ENCODE assay signal across 8 mouse cellular contexts in the genomic region with DNA sequence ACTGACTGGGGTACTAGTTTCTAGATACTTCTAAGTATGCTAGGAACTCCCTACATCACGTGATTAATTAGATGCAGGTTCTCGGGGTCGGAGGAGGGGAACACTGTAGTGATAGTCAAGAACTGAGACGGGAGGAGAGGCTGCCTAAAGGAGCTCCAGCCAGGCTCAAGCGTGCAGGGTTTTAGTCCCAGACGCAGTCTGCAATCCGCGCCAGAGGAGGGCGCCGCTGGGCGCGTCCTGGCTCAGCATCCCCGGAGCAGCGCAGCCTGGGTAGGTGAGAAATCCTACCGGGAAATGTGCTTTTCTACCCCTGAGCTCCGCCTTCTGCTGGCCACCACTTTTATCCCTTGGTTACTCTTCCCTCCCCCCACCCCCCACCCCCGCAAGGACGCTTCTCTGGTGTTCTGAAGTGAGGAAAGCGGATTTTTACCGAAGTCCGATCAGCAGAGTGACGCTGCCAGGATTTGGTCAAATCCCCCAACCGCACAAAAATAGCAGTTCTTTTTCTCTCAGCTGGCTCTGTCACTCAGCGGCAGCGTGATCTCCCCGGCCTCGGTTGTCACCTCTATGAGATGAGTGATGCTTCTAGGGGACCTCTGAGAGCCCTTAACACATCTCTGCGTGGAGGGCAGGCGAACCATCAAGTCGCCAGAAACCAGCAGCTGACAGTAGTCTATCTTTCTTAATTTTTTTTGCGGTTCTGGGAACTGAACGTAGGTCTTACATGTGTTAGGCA. TPM values are rescaled to one million over a fixed set of nuclear protein-coding genes. Genes with fewer than 3 reads are reported as not detected.
DNase-seq lines count a peak whose midpoint lies in the region; ATAC-seq lines count a peak whose summit lies in the region.

No protein-coding gene starts in this region.

- WGBS in forebrain, embryonic 15.5 days = 12% methylated on average over 32 of the region's 32 CpGs
- WGBS in hindbrain, embryonic 12.5 days = 14% methylated on average over 32 of the region's 32 CpGs
- WGBS in lung, embryonic 16.5 days = 7% methylated on average over 32 of the region's 32 CpGs

- no peaks in the 10 kb centered on the region for H3K9me3 ChIP-seq in forebrain, embryonic 15.5 days
- H3K9me3 ChIP-seq in hindbrain, embryonic 12.5 days (replicated peaks) = no peaks in the 10 kb centered on the region
- no peaks in the 10 kb centered on the region for H3K9me3 ChIP-seq in lung, embryonic 16.5 days (ENCODE audit: control insufficient read depth, low read length)

- H3K27me3 ChIP-seq in forebrain, embryonic 15.5 days = no peaks in the 10 kb centered on the region
- H3K27me3 ChIP-seq in hindbrain, embryonic 12.5 days = no peaks in the 10 kb centered on the region
- H3K27me3 ChIP-seq in lung, embryonic 16.5 days (ENCODE audit: control insufficient read depth, insufficient read depth, low read depth, low read length) = no peaks in the 10 kb centered on the region; the same call in 1 of the 2 replicates

- peak overlapping the region; percentile 30; the same call in 1 of the 2 replicates for H3K9ac ChIP-seq in forebrain, embryonic 15.5 days (replicated peaks)
- H3K9ac ChIP-seq in hindbrain, embryonic 12.5 days = peak overlapping the region; percentile 43; the same call in 1 of the 2 replicates
- 0 out of 2 replicates have a peak overlapping the region, but pooled peaks have one; percentile 34 for H3K9ac ChIP-seq in lung, embryonic 16.5 days (ENCODE audit: low read length)

- no peak overlapping the region for H3K27ac ChIP-seq in forebrain, embryonic 15.5 days (replicated peaks)
- no peak overlapping the region for H3K27ac ChIP-seq in hindbrain, embryonic 12.5 days
- no peak overlapping the region for H3K27ac ChIP-seq in lung, embryonic 16.5 days (ENCODE audit: low read length)

- peak overlapping the region; percentile 37 for H3K4me3 ChIP-seq in forebrain, embryonic 15.5 days
- peak overlapping the region; percentile 32 for H3K4me3 ChIP-seq in hindbrain, embryonic 12.5 days
- H3K4me3 ChIP-seq in lung, embryonic 16.5 days (ENCODE audit: low read length) = peak overlapping the region; percentile 36

- peak; percentile 53; the same call in 1 of the 2 replicates for ATAC-seq in forebrain, embryonic 15.5 days (replicated peaks)
- peak; percentile 64; the same call in 1 of the 2 replicates for ATAC-seq in hindbrain, embryonic 12.5 days (ENCODE audit: low FRiP score)
- peak; percentile 47; the same call in 1 of the 2 replicates for ATAC-seq in lung, embryonic 16.5 days (ENCODE audit: low read depth)

- peak; percentile 54 for DNase-seq in NIH3T3 (ENCODE audit: low read depth)
- peak; percentile 64 to 76 for DNase-seq in cerebellum, adult 18-20 months
- DNase-seq in layer of hippocampus, postnatal 25 days (ENCODE audit: extremely low spot score in 1 of 2, low spot score in 1 of 2) = peak; percentile 38 to 63
- DNase-seq in retina, adult 2 months (ENCODE audit: low read depth, low spot score) = peak; percentile 18
- no peak for DNase-seq in urinary bladder, adult 2 months (ENCODE audit: low spot score)

- H3K4me2 ChIP-seq in forebrain, embryonic 15.5 days (replicated peaks) = peak overlapping the region; percentile 56
- peak overlapping the region; percentile 58 for H3K4me2 ChIP-seq in hindbrain, embryonic 12.5 days (replicated peaks)
- H3K4me2 ChIP-seq in lung, embryonic 16.5 days (ENCODE audit: low read depth, low read length) = peak overlapping the region; percentile 59

- no peaks in the 10 kb centered on the region for H3K36me3 ChIP-seq in forebrain, embryonic 15.5 days
- H3K36me3 ChIP-seq in hindbrain, embryonic 12.5 days = no peaks in the 10 kb centered on the region
- H3K36me3 ChIP-seq in lung, embryonic 16.5 days (ENCODE audit: control insufficient read depth, insufficient read depth, low read length) = no peaks in the 10 kb centered on the region

- peaks cover 7% of the 10 kb centered on the region for H3K4me1 ChIP-seq in forebrain, embryonic 15.5 days
- peaks cover 5% of the 10 kb centered on the region; the same call in 1 of the 2 replicates for H3K4me1 ChIP-seq in hindbrain, embryonic 12.5 days
- H3K4me1 ChIP-seq in lung, embryonic 16.5 days (replicated peaks; ENCODE audit: control insufficient read depth, insufficient read depth, low read length) = peaks cover 4% of the 10 kb centered on the region; the same call in 1 of the 2 replicates

RNA-seq across cellular contexts. Expression of a gene that starts 53.3 kb away (rescaled TPM):
- polyA plus RNA-seq in forebrain, embryonic 15.5 days (2015; fragmentation: Nextera tagmentation; extraction: Ambion mirVana) = 35.0 and 36.3 TPM in 2 replicates
- 35.2 and 35.8 TPM in 2 replicates for polyA plus RNA-seq in hindbrain, embryonic 12.5 days (2016; fragmentation: Nextera tagmentation; extraction: Ambion mirVana)
- 10 to 100 TPM; 47.6 to 50.8 TPM for total RNA-seq in layer of hippocampus, postnatal 25 days (2021)
- polyA plus RNA-seq in lung, embryonic 16.5 days (2015; fragmentation: Nextera tagmentation; extraction: Ambion mirVana) = 37.0 and 39.2 TPM in 2 replicates
- polyA plus RNA-seq in urinary bladder, adult 2 months (2012; rRNA removed) = 30.6 and 35.6 TPM in 2 replicates

RNA-seq across cellular contexts. Expression of a gene that starts 57.2 kb away (rescaled TPM):
- 3.8 and 4.2 TPM in 2 replicates for polyA plus RNA-seq in forebrain, embryonic 15.5 days (2015; fragmentation: Nextera tagmentation; extraction: Ambion mirVana)
- 12.7 and 13.4 TPM in 2 replicates for polyA plus RNA-seq in hindbrain, embryonic 12.5 days (2016; fragmentation: Nextera tagmentation; extraction: Ambion mirVana)
- total RNA-seq in layer of hippocampus, postnatal 25 days (2021) = 10 to 100 TPM in 1 of 2 experiments, 1 to 10 TPM in 1; 7.6 to 10.4 TPM
- polyA plus RNA-seq in lung, embryonic 16.5 days (2015; fragmentation: Nextera tagmentation; extraction: Ambion mirVana) = 19.7 and 20.7 TPM in 2 replicates
- polyA plus RNA-seq in urinary bladder, adult 2 months (2012; rRNA removed) = 106 and 139 TPM in 2 replicates
